Mouse (Mus musculus) embryonic stem cell, embryonic (primary cell): ENCODE measurements around the gene Gata2.

Experiments
- CTCF ChIA-PET, 4 experiments: fragments of 300-600 bp in 2 of 4; fragments of 350-600 bp in 2 of 4; sonication (Branson Sonifier 250); formaldehyde crosslinking; loops; one replicate each; lab custom pipeline; 2022; ENCODE audit warnings: inconsistent platforms in 2 of 4; lab: Charles Lee
- POLR2A ChIA-PET, 4 experiments: fragments of 300-600 bp in 2 of 4; fragments of 350-600 bp in 2 of 4; sonication (Branson Sonifier 250); formaldehyde crosslinking; loops; one replicate each; lab custom pipeline; 2022; ENCODE audit warnings: antibody characterized with exemption in 4 of 4, inconsistent platforms in 1 of 4; lab: Charles Lee

The Gata2 gene

DNA sequence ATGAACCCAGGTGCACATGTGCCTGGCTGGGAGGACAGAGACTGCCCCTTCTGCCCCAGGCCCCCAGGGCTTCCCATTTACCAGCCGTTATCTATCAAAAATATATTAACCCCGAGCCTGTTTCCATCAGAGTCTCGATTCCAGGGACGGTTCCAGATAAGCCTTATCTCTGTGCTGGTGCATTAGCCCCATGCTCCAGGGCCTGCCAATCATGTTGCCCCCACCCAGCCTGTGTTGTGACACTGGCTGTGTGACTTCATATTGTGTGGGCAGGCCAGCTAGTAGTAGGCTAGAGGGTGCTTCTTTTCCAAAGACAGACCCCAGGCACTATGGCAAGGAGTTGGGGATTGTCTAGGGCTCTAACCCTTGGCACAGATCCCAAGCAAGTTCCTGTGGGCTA is 61.7 kb downstream of the Gata2 start:
- ChIA-PET POLR2A (interaction anchor here in 2 of 4 experiments (1.2 to 1.9 kb wide), 2 partner anchors 20 to 161 kb away, joined by 5 to 6 read pairs; no protein-coding TSS in a partner anchor), CTCF (interaction anchor here in 1 of 4 experiments (3.1 kb wide), 1 partner anchor 13 kb away, joined by 9 read pairs; no protein-coding TSS in a partner anchor)
